Mouse (Mus musculus) testis, adult 2 months (tissue): Measurements from ENCODE around the gene 2810408A11Rik.

Experiments
- CTCF ChIP-seq: fragments of 200-500 bp; IDR thresholded peaks from 2 replicates; pipeline ENCODE4 v1.5.1; 2012; ENCODE audit warnings: low read depth, mild to moderate bottlenecking, inconsistent platforms, low read length, moderate library complexity; ENCODE audit not compliant: control insufficient read depth, insufficient read depth, insufficient replicate concordance
- POLR2A ChIP-seq: fragments of 200-500 bp; IDR thresholded peaks from 2 replicates; pipeline ENCODE4 v1.6.1; 2012; ENCODE audit warnings: low read depth, mild to moderate bottlenecking, inconsistent platforms, low read length, moderate library complexity; ENCODE audit not compliant: control insufficient read depth

DNA sequence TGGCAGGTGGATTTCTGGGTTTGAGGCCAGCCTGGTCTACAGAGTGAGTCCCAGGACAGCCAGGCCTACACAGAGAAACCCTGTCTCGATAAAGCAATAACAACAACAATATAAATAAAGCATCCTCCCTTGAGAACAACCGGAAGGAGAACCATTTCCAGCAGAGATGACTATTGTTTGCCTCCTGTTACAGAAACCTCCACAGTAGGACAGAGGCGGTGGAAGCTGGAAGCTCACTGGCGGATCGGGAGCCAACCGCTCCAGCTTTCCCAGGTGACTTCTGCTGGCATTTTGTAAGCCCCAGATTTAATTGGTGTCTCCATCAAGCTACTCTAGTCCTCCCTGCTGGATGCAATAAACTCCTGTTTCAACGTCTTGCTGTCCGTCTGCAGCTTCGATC, 35.2 kb downstream of the 2810408A11Rik start:
- TF ChIP-seq POLR2A (no peak), CTCF (no peak)
